Comparison of ENCODE assay signal across 8 mouse cellular contexts in genomic region chr9:56686339-56687144, GRCm38 (mm10).
DNase-seq lines count a peak whose midpoint lies in the region; ATAC-seq lines count a peak whose summit lies in the region.

No protein-coding gene starts in this region.

- peak; percentile 61 for ATAC-seq in heart, embryonic 14.5 days (ENCODE audit: insufficient number of reproducible peaks, insufficient read depth, low FRiP score, low read depth)
- ATAC-seq in midbrain, embryonic 14.5 days (ENCODE audit: low FRiP score, low TSS enrichment) = peak; percentile 57; the same call in 1 of the 2 replicates

- DNase-seq in ZHBTc4 (ENCODE audit: low read depth, low spot score) = peak; percentile 14
- DNase-seq in embryo, embryonic 10.5 days (ENCODE audit: low spot score) = peak; percentile 15
- peak; percentile 56 to 57 for DNase-seq in layer of hippocampus, postnatal 36 days
- peak; percentile 60 for DNase-seq in midbrain, embryonic 14.5 days
- no peak for DNase-seq in cerebellum, adult 9-10 months
- DNase-seq in testis, postnatal 10 days (ENCODE audit: low spot score) = no peak
- no peak for DNase-seq in adrenal gland, postnatal 25 days

- H3K4me3 ChIP-seq in heart, embryonic 14.5 days (ENCODE audit: control insufficient read depth in 1 of 2, insufficient read depth in 1 of 2, low read depth in 1 of 2, low read length in 2 of 2) = no peak overlapping the region
- no peak overlapping the region for H3K4me3 ChIP-seq in midbrain, embryonic 14.5 days (replicated peaks; ENCODE audit: low read depth, low read length)

- WGBS in heart, embryonic 14.5 days = 35% methylated on average over 14 of the region's 14 CpGs
- 60% methylated on average over 14 of the region's 14 CpGs for WGBS in midbrain, embryonic 14.5 days

- no peaks in the 10 kb centered on the region for H3K27me3 ChIP-seq in heart, embryonic 14.5 days (ENCODE audit: control insufficient read depth, insufficient read depth, low read length)
- no peaks in the 10 kb centered on the region for H3K27me3 ChIP-seq in midbrain, embryonic 14.5 days (ENCODE audit: control insufficient read depth, insufficient read depth, low read length)

- H3K4me2 ChIP-seq in heart, embryonic 14.5 days (ENCODE audit: low read length) = no peak overlapping the region
- no peak overlapping the region for H3K4me2 ChIP-seq in midbrain, embryonic 14.5 days (ENCODE audit: low read length)

- H3K9ac ChIP-seq in heart, embryonic 14.5 days (ENCODE audit: low read length) = peak overlapping the region; percentile 9; the same call in 1 of the 2 replicates
- no peak overlapping the region for H3K9ac ChIP-seq in midbrain, embryonic 14.5 days (replicated peaks; ENCODE audit: low read length)

- no peaks in the 10 kb centered on the region for H3K9me3 ChIP-seq in heart, embryonic 14.5 days (ENCODE audit: control insufficient read depth, low read length)
- no peaks in the 10 kb centered on the region for H3K9me3 ChIP-seq in midbrain, embryonic 14.5 days (ENCODE audit: control insufficient read depth, low read length)

- peak overlapping the region; percentile 12 to 41; a peak in 2 of 4 replicates for H3K27ac ChIP-seq in heart, embryonic 14.5 days (replicated peaks in 1 of 2; ENCODE audit: control insufficient read depth in 1 of 2, insufficient read depth in 1 of 2, low read depth in 2 of 2, low read length in 2 of 2)
- peak overlapping the region; percentile 66; the same call in 1 of the 2 replicates for H3K27ac ChIP-seq in midbrain, embryonic 14.5 days (replicated peaks; ENCODE audit: low read depth, low read length)

- H3K36me3 ChIP-seq in heart, embryonic 14.5 days (ENCODE audit: control insufficient read depth, insufficient read depth, low read length) = no peaks in the 10 kb centered on the region
- H3K36me3 ChIP-seq in midbrain, embryonic 14.5 days (ENCODE audit: control insufficient read depth, insufficient read depth, low read length) = no peaks in the 10 kb centered on the region

- peaks cover 14 to 16% of the 10 kb centered on the region in 2 experiments for H3K4me1 ChIP-seq in heart, embryonic 14.5 days (ENCODE audit: control insufficient read depth in 2 of 2, insufficient read depth in 2 of 2, low read length in 2 of 2)
- peaks cover 11% of the 10 kb centered on the region; the same call in 1 of the 2 replicates for H3K4me1 ChIP-seq in midbrain, embryonic 14.5 days (ENCODE audit: control insufficient read depth, insufficient read depth, low read length)

Comparison
In these comparisons a context has a peak if more than half of its experiments do, and no peak if none do; other contexts are left out.
1. DNase-seq: peak in ZHBTc4 (single experiment), embryo, embryonic 10.5 days (single experiment), layer of hippocampus, postnatal 36 days (2 of 2) and midbrain, embryonic 14.5 days (single experiment); none in cerebellum, adult 9-10 months (single experiment), testis, postnatal 10 days (single experiment) and adrenal gland, postnatal 25 days (single experiment).